Mouse (Mus musculus): Measurements from ENCODE around the gene Plce1. TPM values are rescaled to one million over a fixed set of nuclear protein-coding genes. Genes with fewer than 3 reads are reported as not detected.
A peak's percentile ranks its signal among the peaks of the same experiment; 100 is the strongest.

Gene Plce1
- polyA plus RNA-seq, 1 experiment: 7.3 TPM

DNA sequence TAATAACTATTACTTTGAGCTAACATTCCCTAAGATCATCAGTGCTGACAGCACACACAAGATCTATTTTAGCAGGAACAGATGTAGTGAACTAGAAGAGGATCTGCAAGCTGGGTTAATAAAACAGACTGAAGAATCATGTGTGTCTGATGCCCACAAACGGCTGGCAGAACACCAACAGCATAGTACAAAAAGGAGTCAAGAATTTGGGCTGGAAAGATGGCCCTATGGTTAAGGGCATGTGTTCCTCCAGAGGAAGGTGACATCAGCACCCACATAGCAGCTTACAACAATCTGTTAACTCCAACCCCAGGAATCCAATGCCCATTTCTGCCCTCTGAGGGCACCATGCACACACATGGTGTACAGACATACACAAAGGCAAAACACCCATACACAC, 317.4 kb downstream of the Plce1 start:
- no peak overlapping the region for H3K4me3 ChIP-seq (ENCODE audit: insufficient read depth, low read depth, low read length)
- no peaks in the 10 kb centered on the region for H3K4me1 ChIP-seq (ENCODE audit: control insufficient read depth, insufficient read depth, insufficient read length, low read length)
- H3K27ac ChIP-seq (replicated peaks; ENCODE audit: low read depth, low read length): no peak overlapping the region

DNA sequence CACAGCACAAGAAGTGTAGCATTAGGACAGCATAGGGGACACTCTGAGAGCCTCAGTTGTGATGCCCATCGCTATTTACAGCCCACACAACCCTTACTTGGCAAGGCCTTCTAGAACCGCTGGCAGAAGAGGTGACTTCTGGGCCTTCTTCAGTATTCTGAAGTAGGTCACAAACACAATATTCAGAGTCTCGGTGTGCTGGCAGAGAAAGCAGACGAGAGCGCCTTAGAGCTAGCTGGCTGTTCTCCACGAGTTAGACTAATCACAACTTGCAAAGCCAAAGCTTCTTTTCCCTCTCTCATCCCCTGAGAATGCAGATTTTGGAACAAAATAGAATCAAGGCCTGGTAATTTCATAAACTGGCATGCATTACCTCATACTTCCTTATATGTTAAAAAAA, 317.9 kb downstream of the Plce1 start:
- no peaks in the 10 kb centered on the region for H3K4me1 ChIP-seq (ENCODE audit: control insufficient read depth, insufficient read depth, insufficient read length, low read length)
- no peak overlapping the region for H3K4me3 ChIP-seq (ENCODE audit: insufficient read depth, low read depth, low read length)
- H3K27ac ChIP-seq (replicated peaks; ENCODE audit: low read depth, low read length): no peak overlapping the region

DNA sequence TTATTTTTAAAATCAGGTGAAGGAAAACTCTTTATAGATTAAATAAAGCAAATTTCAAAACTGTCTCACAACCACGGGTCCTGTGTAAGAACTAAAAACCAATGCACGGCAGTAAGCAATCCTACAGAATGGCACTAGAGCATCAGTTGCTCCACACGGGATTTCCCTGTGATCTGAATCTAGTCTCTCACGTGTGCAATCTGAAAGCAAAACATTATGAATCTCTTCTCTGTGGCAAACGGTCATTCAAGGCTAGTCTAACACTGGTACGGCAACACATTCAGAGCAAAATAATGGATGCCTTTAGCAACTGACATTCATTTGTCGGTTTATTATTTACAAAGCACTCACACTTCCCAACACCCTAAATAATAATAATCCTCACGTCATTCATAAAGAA, 337.3 kb downstream of the Plce1 start:
- Histone ChIP-seq H3K4me1 (ENCODE audit: control insufficient read depth, insufficient read depth, insufficient read length, low read length) (peaks cover 2% of the 10 kb centered on the region; the same call in 1 of the 2 replicates), H3K27ac (replicated peaks; ENCODE audit: low read depth, low read length) (no peak overlapping the region), H3K4me3 (ENCODE audit: insufficient read depth, low read depth, low read length) (peak overlapping the region; percentile 36; the same call in 1 of the 2 replicates)

DNA sequence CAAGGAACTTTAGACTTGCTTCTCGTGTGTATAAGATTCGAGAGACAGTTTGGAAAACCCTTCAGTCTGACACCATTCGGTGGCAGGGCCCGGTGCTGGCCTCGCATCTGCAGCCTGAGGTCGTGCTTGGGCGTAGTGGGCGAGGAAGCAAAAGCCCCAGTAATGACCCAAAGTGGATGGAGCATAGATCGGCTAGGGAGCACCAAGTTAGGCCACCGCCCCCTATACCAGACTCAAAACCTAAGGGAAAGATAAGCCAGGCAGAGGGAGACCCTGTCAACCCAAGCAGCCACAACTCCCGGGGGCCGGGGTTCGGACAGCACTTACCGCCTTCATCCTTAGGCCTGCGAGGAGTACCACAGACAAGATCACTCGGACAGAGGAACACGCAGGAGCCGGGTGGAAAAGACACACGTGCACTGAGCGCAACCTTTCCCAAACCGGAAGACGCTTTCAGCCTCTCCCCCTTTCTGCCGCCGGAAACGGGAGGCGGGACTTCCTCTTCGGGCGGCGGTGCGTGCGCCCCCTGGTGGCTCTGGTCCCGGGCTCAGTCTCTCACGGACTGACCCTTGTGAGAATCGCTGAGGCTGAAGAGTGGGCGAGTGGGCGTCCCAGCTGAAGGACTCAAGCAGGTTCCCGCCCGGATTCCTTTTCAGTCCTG, 338.0 kb downstream of the Plce1 start, which contains the start of gene Noc3l:
Noc3l (minus strand) TSS at position 472 of the 661 bp plus-strand sequence.
- Histone ChIP-seq H3K4me3 (ENCODE audit: insufficient read depth, low read depth, low read length) (peak within 1 kb of the TSS; percentile 86), H3K27ac (replicated peaks; ENCODE audit: low read depth, low read length) (peak within 1 kb of the TSS; percentile 76), H3K4me1 (ENCODE audit: control insufficient read depth, insufficient read depth, insufficient read length, low read length) (peaks cover 2% of the 10 kb centered on the region; the same call in 1 of the 2 replicates)

DNA sequence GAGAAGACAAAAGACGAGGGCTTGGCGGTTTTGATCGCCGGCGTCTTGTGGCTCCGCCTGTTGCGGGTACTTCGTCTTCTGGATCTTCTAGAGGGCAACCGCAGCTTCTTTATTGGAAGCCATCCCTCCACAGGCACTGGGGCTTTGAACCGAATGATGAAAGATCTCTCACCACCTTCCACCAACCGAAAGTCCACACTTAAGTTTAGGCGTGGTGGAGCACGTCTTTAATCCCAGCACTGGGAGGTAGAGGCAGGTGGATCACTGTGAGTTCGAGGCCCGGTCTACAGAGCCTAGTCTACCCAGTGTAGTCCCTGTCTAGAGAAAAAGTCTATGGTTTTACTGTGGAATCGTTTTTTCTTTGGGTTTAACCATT, 338.5 kb downstream of the Plce1 start:
- peak overlapping the region; percentile 76 for H3K27ac ChIP-seq (replicated peaks; ENCODE audit: low read depth, low read length)

DNA sequence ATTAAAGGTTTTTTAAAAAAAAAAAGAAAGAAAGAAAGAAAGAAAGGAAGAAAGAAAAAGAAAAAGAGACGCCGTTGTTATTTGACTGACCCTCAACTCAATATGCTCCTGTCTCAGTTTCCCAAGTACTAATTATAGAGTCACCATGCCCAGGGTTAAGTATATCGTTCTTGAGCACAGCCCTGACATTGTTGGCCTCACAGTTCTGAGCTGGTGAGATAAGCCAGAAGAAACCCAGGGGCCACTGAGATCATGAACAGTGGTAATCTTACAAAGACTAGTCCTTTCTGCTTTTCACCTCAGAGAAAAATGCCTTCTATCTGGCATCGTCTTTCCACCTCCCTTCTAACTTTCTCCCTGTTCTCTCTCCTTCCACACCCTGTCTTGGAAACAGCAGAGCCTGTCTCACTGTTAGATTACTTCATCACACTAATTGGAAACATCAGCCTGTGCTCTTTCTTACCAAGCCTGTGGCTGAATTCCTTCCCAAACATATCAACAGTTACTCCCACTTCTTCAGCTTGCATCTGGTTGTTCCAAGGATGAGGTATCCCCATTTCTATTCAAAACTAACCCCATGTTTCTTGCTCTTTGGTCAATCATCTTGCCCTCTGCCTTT, 339.4 kb downstream of the Plce1 start:
- no peak overlapping the region for H3K4me3 ChIP-seq (ENCODE audit: insufficient read depth, low read depth, low read length)
- peaks cover 2% of the 10 kb centered on the region; the same call in 1 of the 2 replicates for H3K4me1 ChIP-seq (ENCODE audit: control insufficient read depth, insufficient read depth, insufficient read length, low read length)
- no peak overlapping the region for H3K27ac ChIP-seq (replicated peaks; ENCODE audit: low read depth, low read length)

More for the DNA sequence above, 338.5 kb downstream of the Plce1 start:
- peaks cover 2% of the 10 kb centered on the region; the same call in 1 of the 2 replicates for H3K4me1 ChIP-seq (ENCODE audit: control insufficient read depth, insufficient read depth, insufficient read length, low read length)
- H3K4me3 ChIP-seq (ENCODE audit: insufficient read depth, low read depth, low read length): peak overlapping the region; percentile 86

DNA sequence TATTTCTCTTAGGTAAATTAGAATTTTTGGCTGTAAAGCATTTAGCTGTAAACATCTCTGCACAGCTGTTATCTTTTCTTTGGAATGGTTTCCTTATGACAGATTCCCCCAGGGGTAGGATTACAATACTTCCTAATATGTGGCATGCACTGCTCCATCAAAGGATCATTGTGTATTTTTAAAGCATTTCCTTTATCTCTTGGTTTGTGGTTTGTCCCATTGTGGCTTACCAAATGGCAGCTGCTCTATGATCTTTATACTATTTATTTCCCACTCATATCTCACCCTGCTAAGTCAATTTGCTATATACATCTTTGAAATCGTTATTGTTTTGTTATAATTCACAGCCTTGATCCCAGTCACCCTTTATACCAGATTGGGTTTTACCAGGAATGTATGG, 352.3 kb downstream of the Plce1 start:
- Histone ChIP-seq H3K27ac (replicated peaks; ENCODE audit: low read depth, low read length) (no peak overlapping the region), H3K4me3 (ENCODE audit: insufficient read depth, low read depth, low read length) (no peak overlapping the region), H3K4me1 (ENCODE audit: control insufficient read depth, insufficient read depth, insufficient read length, low read length) (no peaks in the 10 kb centered on the region)

Other genes with a start within 250 kb of the Plce1 start
- gene Lgi1, start 216.6 kb upstream of the Plce1 start, polyA plus RNA-seq (2012; ENCODE audit: insufficient read depth, insufficient read length, missing spikeins): 4.0 and 9.8 TPM in 2 replicates
- 5.3 and 5.8 TPM in 2 replicates for gene Slc35g1, start 85.1 kb upstream of the Plce1 start, polyA plus RNA-seq (2012; ENCODE audit: insufficient read depth, insufficient read length, missing spikeins)